ENCODE assay signal across 15 mouse cellular contexts in genomic region chr19:11360106-11360505, GRCm38 (mm10). TPM values are rescaled to one million over a fixed set of nuclear protein-coding genes. Genes with fewer than 3 reads are reported as not detected.
DNase-seq lines count a peak whose midpoint lies in the region; ATAC-seq and TF ChIP-seq lines count a peak whose summit lies in the region.
"Had no signal": no experiment of that assay in that cellular context is flagged by ENCODE, and none has a peak within 500 bp of the region (broad histone marks: within the 10 kb centered on the region; RNA-seq: fewer than 3 reads in every experiment).

No protein-coding gene starts in this region.

- peaks cover 45% of the 10 kb centered on the region for H3K27me3 ChIP-seq in Patski
- H3K27me3 ChIP-seq: liver, embryonic 13.5 days; midbrain, embryonic 15.5 days had no signal

- peak; percentile 77; the same call in 1 of the 2 replicates for ATAC-seq in frontal cortex, adult (ENCODE audit: low TSS enrichment)
- ATAC-seq in Patski, result no peak
- ATAC-seq: midbrain, embryonic 15.5 days had no signal

- POLR2A ChIA-PET in Patski (lab: Charles Lee), result no interaction called here

- in situ Hi-C loops in Patski (cut with MboI; ENCODE audit: low pct_unique_long_range_greater_than_20kb), result loop anchor here (5.0 kb wide), 1 partner anchor 242 kb away; the partner anchor contains the start of gene Ms4a6d

- peak; percentile 48 for TF ChIP-seq CTCF in left cerebral cortex, adult 2 months (IDR thresholded peaks at IDR 0.05)
- TF ChIP-seq CTCF in Patski (IDR thresholded peaks at IDR 0.05), result peak; percentile 65

- intact Hi-C loops in left cerebral cortex, adult 2 months (cut with DNase I), result no loop called here

- CTCF ChIA-PET in Patski (lab: Charles Lee), result interaction anchor here (0.7 to 2.6 kb wide), 8 partner anchors 12 to 408 kb away, joined by 3 to 16 read pairs (median 4); partner anchors contain the start of gene Ms4a6d

- DNase-seq in frontal cortex, postnatal 14 days (ENCODE audit: low spot score in 2 of 2), result no peak
- no peak for DNase-seq in left cerebral cortex, adult 2 months (ENCODE audit: extremely low spot score in 1 of 2, low spot score in 2 of 2)
- DNase-seq in left cerebral cortex, adult 8-10 months (ENCODE audit: low spot score in 2 of 2), result no peak
- DNase-seq in 3T3-L1 (ENCODE audit: low read depth, low spot score), result peak; percentile 27
- no peak for DNase-seq in Patski (ENCODE audit: low read depth, low spot score)
- no peak for DNase-seq in adrenal gland, adult (ENCODE audit: inconsistent age in 2 of 2, low spot score in 1 of 2)
- no peak for DNase-seq in adrenal gland, postnatal 25 days
- DNase-seq: adrenal gland, postnatal 10 days; cerebellum, adult 9-10 months; kidney, postnatal 36 days; liver, embryonic 13.5 days had no signal

- H3K4me3 ChIP-seq in left cerebral cortex, adult 2 months, result no peak overlapping the region
- H3K4me3 ChIP-seq: hindbrain, embryonic 10.5 days; liver, embryonic 13.5 days; midbrain, embryonic 15.5 days had no signal

- no peak overlapping the region for H3K27ac ChIP-seq in left cerebral cortex, adult 2 months
- H3K27ac ChIP-seq: hindbrain, embryonic 10.5 days; liver, embryonic 13.5 days; midbrain, embryonic 15.5 days had no signal

RNA-seq across cellular contexts. Expression of gene Ms4a4a, which starts 15.2 kb away (rescaled TPM):
- total RNA-seq in left cerebral cortex, adult 2 months (2021), result 1 to 10 TPM in 1 of 2 experiments, under 1 TPM in 1; 0.57 to 1.6 TPM
- total RNA-seq in left cerebral cortex, adult 8-10 months (2022), result 1 to 10 TPM in 1 of 4 experiments, under 1 TPM in 1, not detected in 2; 0.68 to 1.6 TPM
- polyA plus RNA-seq in Patski (2021), result not detected
- total RNA-seq in adrenal gland, postnatal 25 days (2021), result 3.4 and 3.6 TPM in 2 replicates

RNA-seq across cellular contexts. Expression of gene Ms4a7, which starts 24.2 kb away (rescaled TPM):
- total RNA-seq in left cerebral cortex, adult 2 months (2021), result under 1 TPM; 0.42 to 0.77 TPM
- total RNA-seq in left cerebral cortex, adult 8-10 months (2022), result 1 to 10 TPM in 1 of 4 experiments, not detected in 3; 1.6 TPM
- 0.09 TPM for polyA plus RNA-seq in Patski (2021)
- total RNA-seq in adrenal gland, postnatal 25 days (2021), result 1.4 TPM in 1 of 2 replicates, not detected in the other

RNA-seq across cellular contexts. Expression of gene Ms4a4c, which starts 44.5 kb away (rescaled TPM):
- total RNA-seq in left cerebral cortex, adult 2 months (2021), result under 1 TPM in 1 of 2 experiments, not detected in 1; 0.34 TPM
- under 1 TPM in 1 of 4 experiments, not detected in 3; 0.53 TPM for total RNA-seq in left cerebral cortex, adult 8-10 months (2022)
- polyA plus RNA-seq in Patski (2021), result not detected
- 1.2 TPM in 1 of 2 replicates, not detected in the other for total RNA-seq in adrenal gland, postnatal 25 days (2021)
- total RNA-seq: gastrocnemius, postnatal 4 days had no signal

RNA-seq across cellular contexts. Expression of gene Ms4a14, which starts 45.9 kb away (rescaled TPM):
- not detected for total RNA-seq in left cerebral cortex, adult 2 months (2021)
- total RNA-seq in left cerebral cortex, adult 8-10 months (2022), result under 1 TPM in 1 of 4 experiments, not detected in 3; 0.11 TPM
- polyA plus RNA-seq in Patski (2021), result 0.06 TPM
- total RNA-seq in adrenal gland, postnatal 25 days (2021), result 0.24 TPM in 1 of 2 replicates, not detected in the other
- total RNA-seq: adrenal gland, postnatal 10 days had no signal
